Mouse (Mus musculus) megakaryocyte-erythroid progenitor cell, adult 5-6 weeks (primary cell): Measurements from ENCODE around the gene Furin. TPM values are rescaled to one million over a fixed set of nuclear protein-coding genes. Genes with fewer than 3 reads are reported as not detected.

Experiments used
- ATAC-seq: replicated peaks from 2 replicates; pipeline ENCODE4 v1.8.0; 2016; ENCODE audit warnings: mild to moderate bottlenecking, inconsistent platforms; ENCODE audit not compliant: severe bottlenecking, poor library complexity, low FRiP score, low TSS enrichment
- total RNA-seq, 2 experiments: library from RNA; stranded (forward) in 1 of 2; stranded (reverse) in 1 of 2; fragments of 200-1000, 215-1000 nt in 1 of 2; fragments of >200 nt in 1 of 2; fragmentation: Nextera tagmentation in 1 of 2; gene quantifications; 2 replicates each; pipeline ENCODE4 v1.2.3; 2014 to 2017

Gene Furin
- total RNA-seq, 2 experiments from 2014 or later = 10.0 to 24.9 TPM

DNA sequence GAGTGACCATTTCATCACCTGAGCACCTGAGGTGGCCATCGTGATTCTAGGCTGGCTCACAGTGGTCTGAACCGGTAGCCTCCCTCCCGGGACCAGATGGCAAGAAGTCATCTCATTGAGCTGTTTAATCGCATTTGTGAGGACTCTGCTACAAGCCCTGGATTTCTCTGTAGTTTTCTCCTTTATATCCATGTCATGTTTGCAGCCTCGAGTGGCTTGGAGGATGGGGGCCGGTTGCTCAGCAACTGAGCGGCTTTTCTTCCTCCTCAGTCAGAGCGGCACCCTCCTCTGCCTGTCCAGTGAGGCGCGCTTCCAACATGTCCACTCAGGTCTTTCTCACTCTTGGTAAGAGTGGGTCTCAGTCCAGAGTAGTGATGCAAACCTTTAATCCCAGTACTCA lies 29.0 kb downstream of the Furin start:
- ATAC-seq = no peak

DNA sequence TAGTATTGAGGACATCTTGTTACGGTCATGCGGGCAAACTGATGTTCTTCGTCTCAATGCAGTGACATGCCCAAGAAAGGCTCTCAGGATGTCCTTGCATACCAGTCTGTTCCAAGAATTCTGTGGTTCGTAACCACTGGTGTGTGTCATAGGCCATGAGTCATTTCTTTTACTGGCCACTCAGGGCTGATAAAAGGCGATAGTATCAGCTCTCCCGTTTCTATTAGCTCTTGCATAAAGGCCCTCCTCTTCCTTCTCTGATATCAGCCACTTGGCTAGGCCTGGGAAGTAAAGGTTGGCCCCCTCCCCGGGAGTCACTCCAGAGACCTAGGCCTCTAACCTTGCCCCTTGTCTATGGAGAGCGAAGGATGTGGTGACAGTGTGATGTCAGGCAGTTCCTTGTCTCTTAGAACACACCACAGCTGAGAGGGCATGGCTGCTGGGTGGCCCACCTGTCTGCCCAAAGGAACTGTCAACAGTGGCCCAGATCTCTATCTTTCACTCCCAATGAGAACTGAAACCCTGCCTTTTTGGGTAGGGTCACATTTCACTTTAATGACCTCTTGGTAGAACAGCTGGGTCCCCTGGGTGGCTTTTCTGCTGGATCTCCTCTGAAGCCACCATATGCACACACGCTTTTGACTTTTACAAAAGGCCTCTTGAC lies 29.7 kb downstream of the Furin start:
- no peak for ATAC-seq

DNA sequence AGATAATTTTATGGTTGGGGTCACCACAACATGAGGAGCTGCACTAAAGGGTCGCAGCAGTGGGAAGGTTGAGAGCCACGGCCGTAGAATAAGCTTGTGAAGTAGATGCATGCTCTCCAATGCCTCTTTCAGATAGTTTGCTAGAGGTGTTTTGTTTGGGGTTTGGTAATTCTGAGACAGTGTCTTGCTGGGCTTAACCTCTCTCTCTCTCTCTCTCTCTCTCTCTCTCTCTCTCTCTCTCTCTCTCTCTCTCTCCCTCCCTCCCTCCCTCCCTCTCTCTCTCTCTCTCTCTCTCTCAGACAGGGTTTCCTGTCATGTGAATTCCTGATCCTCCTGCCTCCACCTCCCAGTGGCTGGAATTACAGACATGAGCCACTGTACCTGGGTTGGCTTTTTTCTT lies 30.5 kb downstream of the Furin start:
- ATAC-seq = no peak

- no peak for ATAC-seq
Measured at GRCm38 (mm10) chr7:80374280-80374679, 31.0 kb downstream of the Furin start.

- peak; percentile 15; the same call in 1 of the 2 replicates for ATAC-seq
Measured at GRCm38 (mm10) chr7:80373850-80374249, 31.4 kb downstream of the Furin start.

GRCm38 (mm10) chr7:80373352-80373751 lies 31.9 kb downstream of the Furin start:
- ATAC-seq = no peak

GRCm38 (mm10) chr7:80372667-80373066 lies 32.6 kb downstream of the Furin start:
- ATAC-seq = no peak

GRCm38 (mm10) chr7:80372166-80372565 lies 33.1 kb downstream of the Furin start:
- ATAC-seq = no peak

DNA sequence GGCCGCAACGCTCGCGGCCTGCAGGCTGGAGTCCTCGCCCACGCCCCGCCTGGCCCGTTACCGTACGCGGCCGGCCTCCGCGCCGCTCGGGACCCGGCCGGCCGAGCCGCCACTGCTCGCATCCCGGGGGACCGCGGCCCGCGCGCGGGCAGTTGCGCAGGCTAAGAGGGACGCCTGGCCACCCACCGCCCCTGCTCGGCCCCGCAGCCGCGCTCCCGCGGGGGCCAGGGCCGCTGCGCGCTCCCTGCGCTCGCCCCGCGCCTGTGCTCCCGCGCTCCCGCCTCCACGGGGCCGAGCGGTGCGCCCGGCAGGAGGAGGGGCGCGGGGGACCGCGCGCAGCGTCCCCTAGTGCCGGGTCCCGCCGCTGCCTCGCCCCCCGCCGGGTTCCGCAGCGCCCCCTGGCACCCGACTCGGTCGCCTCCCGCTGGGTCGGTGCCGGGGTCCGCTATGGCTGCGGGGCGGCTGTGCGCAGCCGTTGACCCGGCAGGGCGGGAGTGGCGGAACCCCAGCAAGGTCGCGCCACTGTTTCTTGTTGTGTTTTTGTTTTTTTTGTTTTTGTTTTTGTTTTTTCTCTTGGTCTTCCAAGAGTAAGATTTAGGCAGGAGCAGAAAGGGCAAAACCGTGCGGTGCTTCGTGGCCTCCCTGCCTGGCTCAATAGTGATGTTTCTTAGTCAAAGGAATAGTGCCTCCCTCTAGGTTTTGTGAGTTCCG lies 34.0 kb downstream of the Furin start, which contains the start of gene Man2a2:
Gene Man2a2, minus strand, starts transcription at position 335 of the 711 bp plus-strand sequence.
- no peak for ATAC-seq

GRCm38 (mm10) chr7:80370649-80371040 lies 34.6 kb downstream of the Furin start:
- ATAC-seq = peak; percentile 63

GRCm38 (mm10) chr7:80369967-80370431 lies 35.2 kb downstream of the Furin start:
- ATAC-seq = no peak

DNA sequence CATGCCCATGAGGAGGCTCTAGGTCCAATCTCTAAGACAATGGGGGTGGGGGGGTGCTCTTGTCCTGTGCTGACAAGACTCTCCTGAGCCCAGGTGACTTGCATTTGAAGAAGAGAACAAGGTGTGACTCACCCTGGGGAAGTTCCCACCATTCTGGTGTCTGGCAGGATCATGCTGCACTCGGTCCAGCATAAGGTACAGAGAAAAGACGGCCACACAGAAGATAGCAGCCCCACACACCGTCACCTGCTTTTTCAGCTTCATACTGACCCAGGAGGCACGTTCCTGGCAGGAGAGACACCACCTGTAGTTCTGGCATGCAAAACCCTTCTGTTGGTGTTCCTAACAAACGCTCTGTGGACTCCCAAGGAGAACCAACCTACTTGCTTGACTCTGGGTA lies 35.8 kb downstream of the Furin start:
- ATAC-seq = no peak

DNA sequence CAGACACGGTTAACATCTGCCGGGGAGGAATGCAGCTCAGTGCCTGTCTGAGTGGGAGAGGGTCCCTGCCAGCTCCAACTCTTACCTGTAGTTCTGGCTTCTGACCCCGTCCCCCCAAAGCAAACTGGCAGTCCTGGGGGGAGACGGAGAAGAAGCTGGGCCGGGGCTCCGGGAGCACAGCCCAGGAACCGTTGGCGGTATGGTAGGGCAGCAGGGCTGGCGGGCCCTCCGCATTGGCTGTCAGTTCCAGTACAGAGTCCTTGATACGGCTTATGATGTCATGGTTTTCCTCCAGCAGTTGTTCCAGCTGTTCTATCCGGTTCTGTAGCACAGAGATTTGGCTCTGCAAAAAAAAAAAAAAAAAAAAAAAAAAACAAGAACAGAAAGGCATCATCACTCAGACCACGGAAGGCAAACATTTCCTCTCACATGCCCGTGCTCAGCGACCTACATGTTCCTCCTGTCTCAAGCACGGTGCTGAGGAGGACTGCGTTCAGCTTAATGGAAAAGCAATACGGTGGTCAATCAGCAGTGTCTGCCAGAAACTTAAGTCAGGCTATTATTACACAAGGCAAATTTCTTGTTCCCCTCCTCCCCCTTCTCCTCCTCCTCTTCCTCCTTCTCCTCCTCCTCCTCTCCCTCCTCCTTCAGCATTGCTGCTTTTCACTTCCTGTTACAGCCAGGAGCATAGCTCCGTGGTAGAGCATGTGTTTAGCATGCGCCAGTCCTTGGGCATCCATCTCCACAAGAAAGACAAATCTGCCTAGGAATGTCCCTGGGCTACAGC lies 36.4 kb downstream of the Furin start:
- ATAC-seq = no peak

GRCm38 (mm10) chr7:80368009-80368408 lies 37.2 kb downstream of the Furin start:
- no peak for ATAC-seq

GRCm38 (mm10) chr7:80367232-80367631 lies 38.0 kb downstream of the Furin start:
- no peak for ATAC-seq

GRCm38 (mm10) chr7:80365759-80366158 lies 39.5 kb downstream of the Furin start:
- ATAC-seq = no peak

DNA sequence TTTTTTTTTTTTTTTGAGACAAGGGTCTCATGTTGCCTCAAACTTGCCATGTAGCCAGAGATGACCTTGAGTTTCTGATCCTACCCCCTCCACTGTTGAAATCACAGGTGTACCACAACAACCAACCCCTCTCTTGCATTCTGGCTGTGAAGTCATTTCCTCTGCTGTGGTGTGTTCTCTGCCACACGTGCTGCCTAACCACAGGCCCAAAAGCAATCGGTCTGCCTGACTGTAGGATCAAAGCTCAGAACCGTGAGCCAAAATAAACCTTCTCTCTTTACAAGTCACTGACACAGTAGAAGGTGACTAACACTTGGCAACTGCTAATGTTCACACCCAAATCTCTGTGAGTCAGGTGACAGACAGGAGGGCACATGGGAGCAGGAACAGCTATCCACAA lies 44.8 kb downstream of the Furin start:
- ATAC-seq = no peak

GRCm38 (mm10) chr7:80358039-80358438 lies 47.2 kb downstream of the Furin start:
- no peak for ATAC-seq

GRCm38 (mm10) chr7:80357156-80357555 lies 48.1 kb downstream of the Furin start:
- no peak for ATAC-seq

DNA sequence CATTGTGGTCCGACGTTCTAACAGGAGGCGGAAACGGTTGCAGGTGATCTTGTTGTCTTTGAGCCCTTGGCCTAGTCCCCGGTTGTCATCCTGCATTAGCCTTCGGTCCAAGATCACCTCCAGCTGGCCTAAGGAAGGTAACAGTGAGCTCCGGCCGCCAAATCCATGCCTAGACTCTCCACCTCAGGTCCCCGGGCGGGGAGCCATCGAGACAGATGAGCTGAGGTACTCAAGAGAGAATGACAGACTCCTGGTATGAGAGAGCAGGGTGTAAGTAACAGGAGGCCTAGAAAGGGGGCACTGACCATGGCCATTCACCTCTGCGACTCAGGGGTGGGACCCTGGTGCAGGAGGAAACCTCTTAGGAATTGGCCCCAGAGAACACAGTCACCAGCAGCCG lies 48.9 kb downstream of the Furin start:
- ATAC-seq = no peak
